Mouse (Mus musculus) B cell, adult 2 months (primary cell): ENCODE data around the gene Rasa3.

ENCODE experiments used
- DNase-seq, 2 experiments: peaks; one replicate each; pipeline ENCODE4 v3.0.0; 2022

Rasa3 gene

GRCm38 (mm10) chr8:13677413-13677883 is at the start of gene Rasa3:
Rasa3 (minus strand) TSS chr8:13677603.
- DNase-seq: peak; percentile 95 to 96

DNA sequence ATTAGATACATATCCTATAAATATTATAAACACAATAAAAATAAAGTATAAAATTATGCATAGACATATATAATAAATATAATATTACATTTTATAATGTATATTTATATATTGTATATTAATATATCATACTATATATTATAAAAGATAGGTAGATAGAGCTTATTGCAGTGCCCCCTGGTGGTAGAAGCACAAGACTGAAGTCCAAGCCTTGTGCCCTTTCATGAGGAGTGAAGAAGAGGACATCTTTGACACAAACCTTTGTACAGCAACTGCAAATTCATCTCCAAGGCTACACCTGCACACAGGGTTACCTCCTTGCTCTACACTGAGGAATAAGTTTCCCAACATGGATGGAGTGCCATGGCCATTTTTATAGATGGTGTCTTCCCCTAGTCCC is 48.3 kb upstream of the Rasa3 start:
- DNase-seq: peak; percentile 78 to 83

GRCm38 (mm10) chr8:13718980-13719379 is 41.6 kb upstream of the Rasa3 start:
- DNase-seq: no peak

GRCm38 (mm10) chr8:13708514-13708913 is 31.1 kb upstream of the Rasa3 start:
- DNase-seq: no peak

GRCm38 (mm10) chr8:13706918-13707317 is 29.5 kb upstream of the Rasa3 start:
- DNase-seq: no peak

- peak; percentile 20 to 37 for DNase-seq
Measured at GRCm38 (mm10) chr8:13705668-13706067, 28.3 kb upstream of the Rasa3 start, which contains the start of gene Cfap97d2. Cfap97d2 (plus strand) TSS chr8:13705889.

- no peak for DNase-seq
Measured at GRCm38 (mm10) chr8:13704301-13704700, 26.9 kb upstream of the Rasa3 start.

- no peak for DNase-seq
Measured at GRCm38 (mm10) chr8:13703756-13704155, 26.4 kb upstream of the Rasa3 start.

- DNase-seq: no peak
Measured at GRCm38 (mm10) chr8:13702755-13703154, 25.4 kb upstream of the Rasa3 start.

GRCm38 (mm10) chr8:13699323-13699949 is 22.0 kb upstream of the Rasa3 start:
- DNase-seq: no peak

GRCm38 (mm10) chr8:13698281-13698680 is 20.9 kb upstream of the Rasa3 start:
- no peak for DNase-seq

DNA sequence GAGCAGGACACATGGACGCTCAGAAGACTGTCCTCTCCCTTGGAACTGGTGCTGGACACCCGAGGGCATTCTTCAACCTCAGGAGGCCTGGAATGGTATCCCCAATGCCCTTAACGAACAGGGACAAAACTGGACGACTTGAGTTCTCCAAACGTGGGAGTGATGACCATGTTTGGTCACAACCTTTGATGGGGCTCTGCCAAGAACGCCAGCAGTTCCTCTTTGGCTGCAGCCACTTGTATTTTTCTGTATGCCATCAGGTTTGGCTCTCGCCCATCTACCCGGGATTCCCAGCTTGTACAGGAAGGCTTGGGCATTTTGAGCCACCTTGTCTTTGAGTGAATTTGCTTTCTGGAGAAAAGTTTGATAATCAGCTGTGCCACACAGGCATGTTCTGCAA is 20.3 kb upstream of the Rasa3 start:
- DNase-seq: no peak

DNA sequence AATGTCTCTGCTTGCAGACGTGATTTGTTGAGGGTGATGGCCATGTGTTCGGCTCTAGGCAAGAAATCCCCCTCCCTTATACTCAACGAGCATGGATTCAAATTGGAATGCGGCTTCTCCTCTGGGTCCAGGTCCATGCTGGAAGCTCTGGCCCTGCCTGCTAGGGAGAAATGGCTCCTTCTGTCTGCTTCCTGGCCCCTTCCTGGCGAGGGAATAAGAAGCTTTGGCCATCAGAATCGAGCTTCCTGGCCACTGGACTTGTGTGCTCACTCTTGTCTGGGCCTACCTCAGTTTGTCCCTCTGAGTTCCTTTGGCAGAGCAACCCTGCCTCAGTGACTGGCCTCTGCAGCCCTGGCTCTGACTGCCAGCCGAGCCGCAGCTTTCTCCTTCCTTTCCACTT is 19.8 kb upstream of the Rasa3 start:
- DNase-seq: no peak

DNA sequence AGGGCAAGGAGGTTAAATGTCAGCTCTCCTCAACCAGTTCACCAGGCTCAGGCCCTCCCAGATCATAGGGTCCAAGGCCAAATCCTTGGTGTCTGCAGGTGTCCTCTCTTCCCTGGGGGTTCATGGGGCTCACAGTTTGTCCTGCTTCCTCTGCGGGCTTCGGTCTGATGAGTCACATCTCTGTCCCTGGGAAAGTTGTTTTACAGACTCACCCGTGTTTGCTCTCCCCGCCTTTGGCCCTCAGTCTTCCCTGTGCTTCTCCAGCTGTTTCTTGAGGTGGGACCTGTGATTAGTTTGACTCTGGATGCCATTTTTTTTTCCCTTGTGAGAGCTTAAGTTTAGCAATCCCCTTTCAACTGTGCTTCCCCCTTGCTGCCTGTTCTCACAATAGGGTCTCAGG is 18.8 kb upstream of the Rasa3 start:
- DNase-seq: no peak

GRCm38 (mm10) chr8:13695203-13695867 is 17.9 kb upstream of the Rasa3 start:
- DNase-seq: no peak

DNA sequence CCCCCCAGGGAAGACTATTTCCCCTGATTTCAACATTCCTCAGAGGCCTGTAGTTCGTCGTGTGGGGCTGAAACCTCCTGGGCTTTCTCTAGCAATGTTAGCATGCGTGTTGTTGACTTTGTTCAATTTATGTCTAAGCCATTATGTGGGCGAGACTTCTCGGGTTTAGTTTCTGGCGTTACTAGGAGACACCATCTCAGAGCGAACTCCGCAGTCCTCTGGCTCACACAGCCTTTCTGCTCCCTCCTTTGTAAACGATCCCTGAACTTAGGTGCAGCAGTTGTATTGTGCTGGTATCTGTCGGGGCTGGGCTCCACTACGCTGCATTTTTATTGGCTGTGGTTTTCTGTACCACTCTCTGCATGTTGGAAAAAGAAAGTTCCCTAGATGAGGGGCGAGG is 17.3 kb upstream of the Rasa3 start:
- DNase-seq: no peak

- DNase-seq: no peak
Measured at GRCm38 (mm10) chr8:13692302-13693066, 15.1 kb upstream of the Rasa3 start.

DNA sequence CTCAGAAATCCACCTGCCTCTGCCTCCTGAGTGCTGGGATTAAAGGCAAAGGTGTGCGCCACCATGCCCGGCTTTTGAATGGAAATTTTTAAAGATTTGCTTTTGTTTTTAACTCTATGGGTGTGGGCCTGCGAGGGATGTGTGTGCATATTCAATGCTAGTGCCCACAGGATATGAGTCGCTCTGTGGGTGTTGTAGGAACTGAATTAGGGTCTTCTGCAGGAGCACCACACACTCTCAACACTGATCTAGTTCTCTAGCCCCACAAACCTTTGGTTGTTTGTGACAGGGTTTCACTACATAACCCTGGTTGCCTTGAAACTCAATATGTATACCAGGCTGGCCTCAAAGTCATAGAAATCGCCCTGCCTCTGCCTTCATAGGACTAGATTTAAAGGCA is 11.9 kb upstream of the Rasa3 start:
- DNase-seq: no peak

DNA sequence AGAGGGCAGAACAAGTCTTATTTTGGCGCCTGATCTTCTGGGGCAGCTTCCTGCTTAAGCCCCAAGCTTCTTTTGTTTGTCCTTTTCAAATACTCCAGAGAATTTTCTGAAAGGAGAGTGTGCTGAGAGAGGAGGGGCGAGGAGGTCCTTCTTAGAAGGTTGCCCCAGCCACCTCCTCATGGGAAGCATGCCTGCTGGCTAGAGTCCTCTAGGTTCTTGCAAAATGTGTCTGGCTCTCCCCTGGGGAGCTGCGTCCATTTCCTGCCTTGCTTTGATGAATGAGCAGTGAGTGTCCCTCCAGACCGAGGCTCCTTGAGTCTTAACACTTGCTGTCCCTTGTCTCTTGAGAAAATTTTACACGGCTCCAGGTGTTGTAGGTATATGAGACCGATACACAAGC is 11.1 kb upstream of the Rasa3 start:
- DNase-seq: no peak

GRCm38 (mm10) chr8:13687941-13688340 is 10.5 kb upstream of the Rasa3 start:
- DNase-seq: peak; percentile 48 to 60

GRCm38 (mm10) chr8:13687101-13687717 is 9.8 kb upstream of the Rasa3 start:
- peak; percentile 53 to 55 for DNase-seq

- DNase-seq: peak; percentile 62 to 68
Measured at GRCm38 (mm10) chr8:13686426-13686825, 9.0 kb upstream of the Rasa3 start.

DNA sequence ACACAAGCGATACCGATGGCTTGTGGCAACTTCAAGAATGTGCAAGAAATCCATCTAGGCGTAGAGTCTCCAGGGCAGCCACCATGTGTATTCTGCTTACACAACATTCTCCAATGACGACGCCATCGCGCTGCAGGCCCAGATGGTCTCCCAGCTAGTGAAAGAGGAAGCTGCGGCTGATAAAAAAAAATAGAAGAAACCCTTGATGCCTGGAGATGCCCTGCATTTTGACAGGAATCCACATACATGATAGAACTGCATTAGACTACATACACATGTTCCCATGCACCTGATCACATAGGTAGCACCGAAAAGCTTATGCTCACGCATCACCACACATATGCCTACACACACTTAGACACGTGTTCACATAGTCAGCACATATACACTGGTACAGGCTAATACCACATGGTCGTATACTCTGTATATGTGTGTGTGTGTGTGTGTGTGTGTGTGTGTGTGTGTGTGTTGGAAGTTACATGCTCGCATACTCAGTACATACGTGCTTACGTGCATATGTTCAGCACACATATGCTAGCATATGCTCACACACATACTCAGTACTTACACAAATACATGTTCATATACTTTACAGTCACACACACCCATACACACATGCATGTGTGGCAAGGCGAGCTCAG is 8.4 kb upstream of the Rasa3 start:
- DNase-seq: peak; percentile 79 to 81
